Mouse (Mus musculus) activated CD4-positive, CD25-positive, alpha-beta regulatory T cell, adult 4 months (primary cell): ENCODE results near the gene Gm17416. TPM values are rescaled to one million over a fixed set of nuclear protein-coding genes. Genes with fewer than 3 reads are reported as not detected.
A peak's percentile ranks its signal among the peaks of the same experiment; 100 is the strongest.

ENCODE experiments used
- ATAC-seq: one replicate; pipeline ENCODE4 v1.8.0; 2017
- polyA plus RNA-seq, 2 experiments: library from polyadenylated mRNA; unstranded; fragments of 100-300 nt; shearing (Covaris generic); gene quantifications; one replicate each; pipeline ENCODE4 v1.2.1; 2017

Gm17416 gene
- polyA plus RNA-seq, 2 experiments from 2014 or later = not detected

- ATAC-seq = no peak
These were observed 38.6 kb downstream of the Gm17416 start for GRCm38 (mm10) chr2:152607746-152608145.

GRCm38 (mm10) chr2:152608719-152609118, 39.6 kb downstream of the Gm17416 start:
- ATAC-seq = no peak

- ATAC-seq = no peak
These were observed 43.1 kb downstream of the Gm17416 start for GRCm38 (mm10) chr2:152612193-152612592.

- peak; percentile 49 for ATAC-seq
These were observed 46.4 kb downstream of the Gm17416 start for GRCm38 (mm10) chr2:152615563-152615962.

- ATAC-seq = no peak
These were observed 47.3 kb downstream of the Gm17416 start for GRCm38 (mm10) chr2:152616470-152616869.

- no peak for ATAC-seq
These were observed 48.2 kb downstream of the Gm17416 start for GRCm38 (mm10) chr2:152617374-152617773.

Other genes starting within 250 kb of the Gm17416 start
- gene Rbck1, start 236.7 kb upstream of the Gm17416 start, polyA plus RNA-seq = 10 to 100 TPM; 65.1 to 86.1 TPM
- gene Trib3, start 225.3 kb upstream of the Gm17416 start, polyA plus RNA-seq = 1 to 10 TPM; 3.4 to 5.1 TPM
- not detected for gene Nrsn2, start 192.7 kb upstream of the Gm17416 start, polyA plus RNA-seq
- under 1 TPM; 0.30 to 0.33 TPM for gene Sox12, start 171.3 kb upstream of the Gm17416 start, polyA plus RNA-seq
- gene Zcchc3, start 154.3 kb upstream of the Gm17416 start, polyA plus RNA-seq = under 1 TPM; 0.70 to 0.74 TPM
- not detected for gene 6820408C15Rik, start 153.8 kb upstream of the Gm17416 start, polyA plus RNA-seq
- gene Defb23, start 104.7 kb upstream of the Gm17416 start, polyA plus RNA-seq = not detected
- not detected for gene Defb20, start 92.3 kb upstream of the Gm17416 start, polyA plus RNA-seq
- gene Defb22, start 79.2 kb upstream of the Gm17416 start, polyA plus RNA-seq = not detected
- gene Defb26, start 57.6 kb upstream of the Gm17416 start, polyA plus RNA-seq = not detected
- gene Defb28, start 51.1 kb upstream of the Gm17416 start, polyA plus RNA-seq = not detected
- gene Defb29, start 29.2 kb upstream of the Gm17416 start, polyA plus RNA-seq = not detected
- not detected for gene Defb21, start 3.4 kb downstream of the Gm17416 start, polyA plus RNA-seq
- gene Defb19, start 11.0 kb downstream of the Gm17416 start, polyA plus RNA-seq = not detected
- not detected for gene Defb45, start 30.1 kb downstream of the Gm17416 start, polyA plus RNA-seq
- not detected for gene Defb36, start 35.0 kb downstream of the Gm17416 start, polyA plus RNA-seq
- gene Defb25, start 53.7 kb downstream of the Gm17416 start, polyA plus RNA-seq = not detected
- gene Rem1, start 57.6 kb downstream of the Gm17416 start, polyA plus RNA-seq = not detected
- 10 to 100 TPM; 72.7 to 82.3 TPM for gene H13, start 100.1 kb downstream of the Gm17416 start, polyA plus RNA-seq
- gene Mcts2, start 117.7 kb downstream of the Gm17416 start, polyA plus RNA-seq = 1 to 10 TPM; 2.1 to 2.5 TPM
- gene Id1, start 166.9 kb downstream of the Gm17416 start, polyA plus RNA-seq = under 1 TPM; 0.56 to 0.97 TPM
- not detected for gene Cox4i2, start 184.8 kb downstream of the Gm17416 start, polyA plus RNA-seq